In the genomic region with DNA sequence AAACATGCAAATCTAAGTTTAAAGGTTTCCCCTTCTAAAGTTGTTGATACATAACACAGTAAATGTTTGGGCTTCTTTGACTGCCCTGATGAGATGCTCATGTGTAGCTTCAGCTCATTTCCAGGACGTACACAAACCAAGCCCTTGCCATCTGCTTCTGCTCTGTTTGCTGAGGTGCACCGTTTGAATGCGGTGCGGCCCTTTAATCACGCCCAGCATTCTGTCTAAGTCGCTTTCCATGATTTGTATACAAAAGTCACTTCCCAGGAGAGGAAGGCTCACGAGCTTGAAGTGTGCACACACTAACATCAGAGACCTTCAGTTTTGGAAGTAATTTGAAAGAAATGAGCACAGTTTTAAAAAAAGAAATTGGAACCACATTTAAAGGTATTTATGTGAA, we compare ENCODE assay signal across 16 mouse cellular contexts. TPM values are rescaled to one million over a fixed set of nuclear protein-coding genes. Genes with fewer than 3 reads are reported as not detected.
"Had no signal": no experiment of that assay in that cellular context is flagged by ENCODE, and none has a peak within 500 bp of the region (broad histone marks: within the 10 kb centered on the region; RNA-seq: fewer than 3 reads in every experiment).

No protein-coding gene starts in this region.

- ATAC-seq: liver, postnatal 0 days had no signal

- DNase-seq: liver, postnatal 0 days; lung, adult 2 months; lung, postnatal 14 days; midbrain, embryonic 14.5 days; right cerebral cortex, postnatal 14 days; thymus, postnatal 14 days; thymus, postnatal 36 days had no signal

- H3K27ac ChIP-seq: liver, embryonic 15.5 days; lung, embryonic 15.5 days; macrophage; neural tube, embryonic 12.5 days; stomach, embryonic 15.5 days; stomach, postnatal 0 days had no signal

- H3K9ac ChIP-seq: liver, embryonic 15.5 days; liver, postnatal 0 days; lung, embryonic 15.5 days; neural tube, embryonic 12.5 days; stomach, embryonic 15.5 days had no signal

- H3K4me1 ChIP-seq: lung, embryonic 15.5 days; stomach, embryonic 15.5 days had no signal

- H3K4me3 ChIP-seq: liver, embryonic 15.5 days; lung, embryonic 15.5 days; megakaryocyte, embryonic 14.5 days; neural tube, embryonic 12.5 days; stomach, embryonic 15.5 days had no signal

- H3K4me2 ChIP-seq: liver, embryonic 15.5 days; lung, embryonic 15.5 days; neural tube, embryonic 12.5 days; stomach, embryonic 15.5 days had no signal

- H3K27me3 ChIP-seq: liver, embryonic 15.5 days; lung, embryonic 15.5 days; megakaryocyte, embryonic 14.5 days; neural tube, embryonic 12.5 days; stomach, embryonic 15.5 days had no signal

- H3K9me3 ChIP-seq: liver, embryonic 15.5 days; lung, embryonic 15.5 days; megakaryocyte, embryonic 14.5 days; neural tube, embryonic 12.5 days; stomach, embryonic 15.5 days had no signal

RNA-seq across cellular contexts. Expression of a gene that starts 55.3 kb away (rescaled TPM):
- total RNA-seq: monocyte, adult 5-6 weeks; neutrophil, adult 5-6 weeks had no signal
- polyA plus RNA-seq: macrophage had no signal
